Mouse (Mus musculus) intestine, embryonic 16.5 days (tissue): ENCODE data around the gene Met. TPM values are rescaled to one million over a fixed set of nuclear protein-coding genes. Genes with fewer than 3 reads are reported as not detected.

ENCODE experiments used
- ATAC-seq: fragments of 200-750 bp; cut with Nextera tagmentation; 2 replicates; pipeline ENCODE4 v1.8.0; 2017; ENCODE audit warnings: moderate TSS enrichment, moderate library complexity
- H3K27ac ChIP-seq: fragments of 300-500 bp; sonication (generic); 2 replicates; pipeline ENCODE4 v1.5.1; 2014; ENCODE audit warnings: mild to moderate bottlenecking, low read length
- H3K27me3 ChIP-seq: fragments of 300-500 bp; sonication (generic); replicated peaks from 2 replicates; pipeline ENCODE4 v1.6.1; 2014; ENCODE audit warnings: low read length, control low read depth, mixed read lengths; ENCODE audit not compliant: control insufficient read depth, insufficient read depth
- H3K36me3 ChIP-seq: fragments of 300-500 bp; sonication (generic); 2 replicates; pipeline ENCODE4 v1.6.1; 2014; ENCODE audit warnings: low read length, control low read depth; ENCODE audit not compliant: control insufficient read depth, insufficient read depth
- H3K4me1 ChIP-seq: fragments of 300-500 bp; sonication (generic); 2 replicates; pipeline ENCODE4 v1.6.1; 2014; ENCODE audit warnings: low read length, control low read depth, mixed read lengths; ENCODE audit not compliant: control insufficient read depth, insufficient read depth
- H3K4me2 ChIP-seq: fragments of 300-500 bp; sonication (generic); 2 replicates; pipeline ENCODE4 v1.6.1; 2014; ENCODE audit warnings: low read depth, low read length, control low read depth
- H3K4me3 ChIP-seq: fragments of 300-500 bp; sonication (generic); 2 replicates; pipeline ENCODE4 v1.5.1; 2014; ENCODE audit warnings: mild to moderate bottlenecking, low read length
- H3K9ac ChIP-seq: fragments of 300-500 bp; sonication (generic); 2 replicates; pipeline ENCODE4 v1.6.1; 2014; ENCODE audit warnings: low read depth, low read length
- H3K9me3 ChIP-seq: fragments of 300-500 bp; sonication (generic); 2 replicates; pipeline ENCODE4 v1.6.1; 2016; ENCODE audit warnings: low read length, control low read depth; ENCODE audit not compliant: control insufficient read depth
- WGBS: fragments of 180-500 bp; shearing (Covaris S2); extraction: QIAGEN DNeasy Blood & Tissue Kit; methylation state at CpG from one replicate; pipeline ENCODE4 v1.1.7; 2014; 5-methylcytosine and 5-hydroxymethylcytosine counted together
- polyA plus RNA-seq: library from polyadenylated mRNA; unstranded; fragments of >200 nt; fragmentation: Nextera tagmentation; extraction: Ambion mirVana; gene quantifications from 2 replicates; pipeline ENCODE4 v1.2.1, GENCODE M21; 2015

Met gene
- polyA plus RNA-seq, 1 experiment from 2014 or later = 10.5 TPM

- WGBS = 40% methylated on average over 3 of the region's 3 CpGs
Measured at GRCm38 (mm10) chr6:17554757-17555156, 91.2 kb downstream of the Met start.

GRCm38 (mm10) chr6:17555719-17556118 is 92.1 kb downstream of the Met start:
- ATAC-seq = no peak
- WGBS = 67% methylated on average over 7 of the region's 7 CpGs
- Histone ChIP-seq H3K9me3 (no peaks in the 10 kb centered on the region), H3K9ac (no peak overlapping the region), H3K27me3 (no peaks in the 10 kb centered on the region), H3K4me1 (peaks cover 21% of the 10 kb centered on the region), H3K36me3 (no peaks in the 10 kb centered on the region), H3K4me3 (no peak overlapping the region), H3K4me2 (no peak overlapping the region), H3K27ac (no peak overlapping the region)

More at GRCm38 (mm10) chr6:17554757-17555156, 91.2 kb downstream of the Met start:
- H3K27ac ChIP-seq = peak overlapping the region; percentile 46; the same call in 1 of the 2 replicates
- no peaks in the 10 kb centered on the region for H3K9me3 ChIP-seq
- H3K9ac ChIP-seq = no peak overlapping the region
- no peaks in the 10 kb centered on the region for H3K36me3 ChIP-seq
- H3K4me1 ChIP-seq = peaks cover 14% of the 10 kb centered on the region
- H3K4me3 ChIP-seq = no peak overlapping the region
- H3K27me3 ChIP-seq = no peaks in the 10 kb centered on the region
- peak; percentile 79 for ATAC-seq
- no peak overlapping the region for H3K4me2 ChIP-seq

DNA sequence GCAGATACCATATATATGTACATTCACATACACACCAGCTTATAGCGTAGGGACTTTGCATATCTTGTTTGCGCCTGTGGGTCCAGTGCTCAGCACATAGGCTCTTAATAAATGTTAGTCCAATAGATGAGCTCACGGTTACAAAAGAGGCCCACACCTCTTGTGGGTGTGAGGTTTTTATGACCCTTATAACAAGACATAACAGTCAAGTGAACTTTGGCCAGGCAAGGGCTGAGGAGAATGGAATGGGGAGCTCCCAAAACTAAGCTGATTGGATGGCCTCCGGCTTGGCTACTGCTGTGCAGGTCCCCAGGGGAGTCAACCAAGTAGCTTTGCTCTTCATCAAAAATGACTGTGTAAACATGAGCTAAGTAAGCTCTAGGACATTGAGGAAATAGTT is 96.1 kb downstream of the Met start:
- H3K27me3 ChIP-seq = no peaks in the 10 kb centered on the region
- WGBS = 44% methylated on average over 4 of the region's 4 CpGs
- H3K9ac ChIP-seq = no peak overlapping the region
- H3K27ac ChIP-seq = no peak overlapping the region
- ATAC-seq = peak; percentile 93
- no peak overlapping the region for H3K4me3 ChIP-seq
- H3K4me2 ChIP-seq = no peak overlapping the region
- H3K36me3 ChIP-seq = no peaks in the 10 kb centered on the region
- H3K4me1 ChIP-seq = peaks cover 22% of the 10 kb centered on the region
- H3K9me3 ChIP-seq = no peaks in the 10 kb centered on the region

- Histone ChIP-seq H3K4me3 (no peak overlapping the region), H3K4me1 (peaks cover 20% of the 10 kb centered on the region), H3K36me3 (no peaks in the 10 kb centered on the region), H3K9me3 (no peaks in the 10 kb centered on the region), H3K27ac (no peak overlapping the region), H3K27me3 (no peaks in the 10 kb centered on the region), H3K4me2 (no peak overlapping the region), H3K9ac (no peak overlapping the region)
- no peak for ATAC-seq
- WGBS = 42% methylated on average over 2 of the region's 2 CpGs
Measured at GRCm38 (mm10) chr6:17561347-17561746, 97.7 kb downstream of the Met start.

- no peak overlapping the region for H3K4me3 ChIP-seq
- H3K9me3 ChIP-seq = no peaks in the 10 kb centered on the region
- H3K4me1 ChIP-seq = peaks cover 20% of the 10 kb centered on the region
- H3K4me2 ChIP-seq = no peak overlapping the region
- H3K27ac ChIP-seq = no peak overlapping the region
- H3K9ac ChIP-seq = no peak overlapping the region
- no peaks in the 10 kb centered on the region for H3K36me3 ChIP-seq
- H3K27me3 ChIP-seq = no peaks in the 10 kb centered on the region
- WGBS = 36% methylated on average over 3 of the region's 3 CpGs
- no peak for ATAC-seq
Measured at GRCm38 (mm10) chr6:17561886-17562285, 98.3 kb downstream of the Met start.

DNA sequence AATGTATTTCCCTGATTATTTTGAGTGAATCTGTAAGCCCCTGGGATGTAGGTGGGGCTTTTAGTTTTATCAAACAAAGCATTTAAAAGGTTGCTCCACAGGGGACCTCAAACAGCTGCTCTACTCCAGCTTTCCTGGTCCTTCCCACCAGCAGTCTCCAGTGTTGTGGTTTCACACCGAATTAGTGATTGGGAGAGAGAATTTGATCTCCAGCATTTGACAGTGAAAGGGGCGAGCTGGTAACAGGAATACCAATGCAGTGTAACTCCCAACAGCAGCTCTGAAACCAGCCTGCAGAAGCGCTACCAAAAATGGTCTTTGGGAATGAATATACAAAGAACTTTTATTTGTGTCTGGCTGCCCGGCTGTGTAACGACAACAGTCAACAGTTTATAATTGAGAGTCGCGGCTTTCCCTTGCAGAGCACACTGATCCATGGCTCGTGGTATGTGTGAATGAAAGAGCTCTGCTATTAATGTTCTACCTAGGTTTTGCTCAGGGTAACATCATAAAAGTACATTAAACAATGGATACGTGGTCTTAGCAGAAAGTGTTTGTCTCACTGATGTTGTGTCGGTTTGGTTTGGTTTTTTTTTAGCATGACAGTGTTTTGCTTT is 99.0 kb downstream of the Met start:
- peak overlapping the region; percentile 30; the same call in 1 of the 2 replicates for H3K9ac ChIP-seq
- no peaks in the 10 kb centered on the region for H3K36me3 ChIP-seq
- no peaks in the 10 kb centered on the region for H3K9me3 ChIP-seq
- H3K4me1 ChIP-seq = peaks cover 20% of the 10 kb centered on the region
- H3K4me2 ChIP-seq = no peak overlapping the region
- no peak for ATAC-seq
- H3K27me3 ChIP-seq = no peaks in the 10 kb centered on the region
- 28% methylated on average over 10 of the region's 10 CpGs for WGBS
- peak overlapping the region; percentile 67 for H3K27ac ChIP-seq
- no peak overlapping the region for H3K4me3 ChIP-seq

DNA sequence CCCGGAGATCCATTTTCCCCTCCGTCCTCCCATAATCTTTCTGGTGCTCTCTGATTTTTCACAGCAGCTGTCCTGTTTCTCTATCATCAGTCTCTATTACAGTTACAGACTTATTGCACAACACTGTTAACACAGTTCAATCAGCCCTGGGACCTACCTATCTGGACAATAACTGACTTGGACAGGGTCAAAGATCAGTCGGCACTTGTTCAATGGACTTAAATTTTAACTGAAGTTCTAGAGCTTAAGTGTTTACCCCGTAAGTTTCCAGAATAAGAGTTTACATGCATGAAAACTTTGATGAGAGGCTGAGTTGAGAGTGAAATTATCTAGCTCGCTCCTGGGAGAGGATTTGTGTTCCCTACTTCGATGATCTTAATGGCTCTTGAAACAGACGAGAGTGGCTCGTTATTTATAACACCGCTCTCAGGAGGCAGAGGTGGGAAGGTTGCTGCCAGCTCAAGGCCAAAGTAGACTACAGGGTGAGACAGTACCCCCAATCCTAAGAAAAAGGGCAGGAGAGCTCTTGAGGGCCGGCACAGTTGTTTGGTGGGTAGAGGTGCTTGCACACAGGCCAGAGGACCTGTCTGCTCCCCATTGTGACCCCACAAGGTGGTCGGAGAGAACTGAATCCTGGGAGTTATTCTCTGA is 105.2 kb downstream of the Met start:
- 76% methylated on average over 11 of the region's 11 CpGs for WGBS
- Histone ChIP-seq H3K4me3 (no peak overlapping the region), H3K36me3 (no peaks in the 10 kb centered on the region), H3K9me3 (no peaks in the 10 kb centered on the region), H3K27ac (peak overlapping the region; percentile 82), H3K27me3 (no peaks in the 10 kb centered on the region), H3K9ac (no peak overlapping the region), H3K4me1 (peaks cover 7% of the 10 kb centered on the region; the same call in 1 of the 2 replicates), H3K4me2 (no peak overlapping the region)
- ATAC-seq = peak; percentile 93

GRCm38 (mm10) chr6:17573227-17573626 is 109.6 kb downstream of the Met start:
- no peaks in the 10 kb centered on the region for H3K36me3 ChIP-seq
- WGBS = 57% methylated on average over 5 of the region's 5 CpGs
- H3K9me3 ChIP-seq = no peaks in the 10 kb centered on the region
- H3K4me1 ChIP-seq = peaks cover 11% of the 10 kb centered on the region
- H3K27me3 ChIP-seq = no peaks in the 10 kb centered on the region
- H3K27ac ChIP-seq = no peak overlapping the region
- peak; percentile 29 for ATAC-seq
- no peak overlapping the region for H3K4me2 ChIP-seq
- no peak overlapping the region for H3K4me3 ChIP-seq
- H3K9ac ChIP-seq = no peak overlapping the region

DNA sequence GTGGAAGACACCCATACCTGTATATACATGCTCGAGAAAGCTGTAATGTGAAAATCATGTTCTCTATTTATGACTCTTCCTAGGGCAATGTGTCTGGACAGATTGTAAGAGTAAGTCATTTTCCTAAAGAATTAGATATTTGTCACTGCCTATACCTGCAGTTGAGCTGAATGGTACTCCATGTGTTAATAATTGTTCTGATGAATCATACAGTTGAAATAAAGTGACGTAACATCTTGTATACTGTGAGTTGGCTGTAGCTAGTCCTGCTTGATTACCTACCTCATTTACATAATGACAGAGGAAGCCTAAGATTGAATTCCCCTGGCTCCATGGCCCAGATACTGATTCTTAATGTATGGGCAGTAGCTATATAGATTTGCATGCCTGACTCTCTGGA is 110.1 kb downstream of the Met start:
- no peaks in the 10 kb centered on the region for H3K36me3 ChIP-seq
- H3K4me1 ChIP-seq = peaks cover 11% of the 10 kb centered on the region
- H3K4me3 ChIP-seq = no peak overlapping the region
- ATAC-seq = no peak
- no peaks in the 10 kb centered on the region for H3K9me3 ChIP-seq
- no peak overlapping the region for H3K9ac ChIP-seq
- 83% methylated on average over 2 of the region's 2 CpGs for WGBS
- no peaks in the 10 kb centered on the region for H3K27me3 ChIP-seq
- no peak overlapping the region for H3K4me2 ChIP-seq
- H3K27ac ChIP-seq = no peak overlapping the region
